Mouse (Mus musculus) lung, adult 10 weeks (tissue): Measurements from ENCODE around the gene Pln. TPM values are rescaled to one million over a fixed set of nuclear protein-coding genes. Genes with fewer than 3 reads are reported as not detected.

Experiments used
- polyA plus RNA-seq: library from polyadenylated mRNA; stranded (reverse); fragments of 350-450 nt; fragmentation: Illumina TruSeq; extraction: RNeasy Lipid Tissue Mini Kit (QIAGEN cat#74804); gene quantifications from one replicate; pipeline ENCODE4 v1.2.3, GENCODE M21; 2014; ENCODE audit warnings: low read depth, low replicate concordance; ENCODE audit not compliant: insufficient read depth

Pln gene
- 15.5 TPM for polyA plus RNA-seq

GRCm38 (mm10) chr10:53337162-53337923 is at the start of gene Pln:
TSS of gene Pln (plus strand) at chr10:53337667.

GRCm38 (mm10) chr10:53379709-53380106 is 42.2 kb downstream of the Pln start, which contains the start of gene Cep85l:
TSS of gene Cep85l (minus strand) at chr10:53379947.

Other genes with a start within 250 kb of the Pln start
- gene Cep85l, start 42.3 kb downstream of the Pln start, polyA plus RNA-seq, result 6.6 TPM